Mouse (Mus musculus) embryonic facial prominence, embryonic 14.5 days (tissue): ENCODE data around the gene Itpripl1. TPM values are rescaled to one million over a fixed set of nuclear protein-coding genes. Genes with fewer than 3 reads are reported as not detected.
"Not testable (repeated sequence)": the region's sequence is repeated elsewhere in the genome, so short reads cannot be mapped to it uniquely, and the experiment has no call there.

ENCODE experiments used
- ATAC-seq: fragments of 200-750 bp; cut with Nextera tagmentation; 2 replicates; pipeline ENCODE4 v1.8.0; 2017; ENCODE audit warnings: low read depth, moderate number of reproducible peaks, moderate TSS enrichment
- DNase-seq: peaks from one replicate; pipeline ENCODE4 v3.0.0-alpha.2; 2015; ENCODE audit warnings: low spot score
- H3K27ac ChIP-seq: fragments of 300-500 bp; sonication (generic); replicated peaks from 2 replicates; pipeline ENCODE4 v1.5.1; 2014; ENCODE audit warnings: low read depth, mild to moderate bottlenecking, low read length, moderate library complexity
- H3K27me3 ChIP-seq: fragments of 300-500 bp; sonication (generic); replicated peaks from 2 replicates; pipeline ENCODE4 v1.6.1; 2014; ENCODE audit warnings: low read length; ENCODE audit not compliant: control insufficient read depth, insufficient read depth
- H3K36me3 ChIP-seq: fragments of 300-500 bp; sonication (generic); 2 replicates; pipeline ENCODE4 v1.6.1; 2014; ENCODE audit warnings: low read length, mixed read lengths; ENCODE audit not compliant: control insufficient read depth, insufficient read depth
- H3K4me1 ChIP-seq: fragments of 300-500 bp; sonication (generic); 2 replicates; pipeline ENCODE4 v1.6.1; 2014; ENCODE audit warnings: antibody characterized with exemption, low read length; ENCODE audit not compliant: control insufficient read depth, insufficient read depth
- H3K4me2 ChIP-seq: fragments of 300-500 bp; sonication (generic); 2 replicates; pipeline ENCODE4 v1.6.1; 2014; ENCODE audit warnings: low read depth, mild to moderate bottlenecking, low read length, moderate library complexity, mixed read lengths
- H3K4me3 ChIP-seq: fragments of 300-500 bp; sonication (generic); 2 replicates; pipeline ENCODE4 v1.5.1; 2014; ENCODE audit warnings: low read depth, mild to moderate bottlenecking, low read length
- H3K9ac ChIP-seq: fragments of 300-500 bp; sonication (generic); 2 replicates; pipeline ENCODE4 v1.6.1; 2014; ENCODE audit warnings: low read depth, mild to moderate bottlenecking, low read length, moderate library complexity, mixed read lengths
- H3K9me3 ChIP-seq: fragments of 300-500 bp; sonication (generic); 2 replicates; pipeline ENCODE4 v1.6.1; 2016; ENCODE audit warnings: low read length; ENCODE audit not compliant: control insufficient read depth
- WGBS: fragments of 180-500 bp; shearing (Covaris S2); extraction: QIAGEN DNeasy Blood & Tissue Kit; methylation state at CpG from one replicate; pipeline ENCODE4 v1.1.7; 2014; 5-methylcytosine and 5-hydroxymethylcytosine counted together
- polyA plus RNA-seq: library from polyadenylated mRNA; unstranded; fragments of >200 nt; fragmentation: Nextera tagmentation; extraction: Ambion mirVana; gene quantifications from 2 replicates; pipeline ENCODE4 v1.2.1, GENCODE M21; 2014

Itpripl1 gene
- polyA plus RNA-seq: 16.7 and 19.0 TPM in 2 replicates

GRCm38 (mm10) chr2:127143158-127144063, at the start of gene Itpripl1:
Gene Itpripl1 (minus strand): TSS chr2:127143442.
- DNase-seq: peak; percentile 86
- Histone ChIP-seq H3K36me3 (peaks cover 20% of the 10 kb centered on the region), H3K4me2 (peak within 1 kb of the TSS; percentile 80), H3K27ac (no peak within 1 kb of the TSS), H3K9me3 (no peaks in the 10 kb centered on the region), H3K4me3 (peak within 1 kb of the TSS; percentile 64), H3K4me1 (peaks cover 13% of the 10 kb centered on the region), H3K9ac (peak within 1 kb of the TSS; percentile 72), H3K27me3 (no peaks in the 10 kb centered on the region)
- 3% methylated on average over 31 of the region's 31 CpGs for WGBS
- ATAC-seq: peak; percentile 94

GRCm38 (mm10) chr2:127189574-127189973, 46.3 kb upstream of the Itpripl1 start:
- Histone ChIP-seq H3K27me3 (no peaks in the 10 kb centered on the region), H3K9me3 (no peaks in the 10 kb centered on the region), H3K4me2 (no peak overlapping the region), H3K4me3 (no peak overlapping the region), H3K27ac (no peak overlapping the region), H3K9ac (no peak overlapping the region), H3K4me1 (no peaks in the 10 kb centered on the region), H3K36me3 (no peaks in the 10 kb centered on the region)
- no peak for DNase-seq
- no peak for ATAC-seq

- Histone ChIP-seq H3K9ac (peak overlapping the region; percentile 70), H3K27me3 (0 out of 2 replicates have a peak, but pooled peaks cover 5% of the 10 kb centered on the region), H3K9me3 (no peaks in the 10 kb centered on the region), H3K4me1 (no peaks in the 10 kb centered on the region), H3K36me3 (no peaks in the 10 kb centered on the region), H3K4me3 (peak overlapping the region; percentile 52), H3K4me2 (peak overlapping the region; percentile 64), H3K27ac (peak overlapping the region; percentile 83)
- 1% methylated on average over 17 of the region's 17 CpGs for WGBS
- peak; percentile 97 for DNase-seq
- ATAC-seq: peak; percentile 100
Measured at GRCm38 (mm10) chr2:127182598-127183381, 39.5 kb upstream of the Itpripl1 start.

GRCm38 (mm10) chr2:127166261-127166660, 23.0 kb upstream of the Itpripl1 start:
- peak; percentile 67 for DNase-seq
- not testable (repeated sequence) for H3K9me3 ChIP-seq, H3K36me3 ChIP-seq, H3K27ac ChIP-seq, H3K4me3 ChIP-seq, H3K9ac ChIP-seq, ATAC-seq, H3K4me1 ChIP-seq, H3K4me2 ChIP-seq, H3K27me3 ChIP-seq
- 6% methylated on average over 1 of the region's 1 CpGs for WGBS

- no peaks in the 10 kb centered on the region for H3K27me3 ChIP-seq
- WGBS: 56% methylated on average over 4 of the region's 4 CpGs
- H3K4me3 ChIP-seq: no peak overlapping the region
- H3K4me2 ChIP-seq: no peak overlapping the region
- no peak overlapping the region for H3K9ac ChIP-seq
- DNase-seq (no peak), ATAC-seq (no peak)
- H3K4me1 ChIP-seq: no peaks in the 10 kb centered on the region
- H3K9me3 ChIP-seq: no peaks in the 10 kb centered on the region
- no peaks in the 10 kb centered on the region for H3K36me3 ChIP-seq
- H3K27ac ChIP-seq: no peak overlapping the region
Measured at GRCm38 (mm10) chr2:127165675-127166074, 22.4 kb upstream of the Itpripl1 start.

- peaks cover 7% of the 10 kb centered on the region; the same call in 1 of the 2 replicates for H3K36me3 ChIP-seq
- no peaks in the 10 kb centered on the region for H3K27me3 ChIP-seq
- no peak overlapping the region for H3K27ac ChIP-seq
- WGBS: 74% methylated on average over 3 of the region's 3 CpGs
- no peak for DNase-seq
- no peaks in the 10 kb centered on the region for H3K9me3 ChIP-seq
- H3K9ac ChIP-seq: no peak overlapping the region
- no peak for ATAC-seq
- H3K4me1 ChIP-seq: peaks cover 13% of the 10 kb centered on the region
- no peak overlapping the region for H3K4me2 ChIP-seq
- no peak overlapping the region for H3K4me3 ChIP-seq
Measured at GRCm38 (mm10) chr2:127145699-127146098, 2.5 kb upstream of the Itpripl1 start.

- peak overlapping the region; percentile 72 for H3K9ac ChIP-seq
- ATAC-seq (no peak), DNase-seq (no peak)
- peak overlapping the region; percentile 80 for H3K4me2 ChIP-seq
- no peaks in the 10 kb centered on the region for H3K9me3 ChIP-seq
- H3K4me3 ChIP-seq: peak overlapping the region; percentile 64
- peaks cover 20% of the 10 kb centered on the region for H3K36me3 ChIP-seq
- 12% methylated on average over 6 of the region's 6 CpGs for WGBS
- no peaks in the 10 kb centered on the region for H3K27me3 ChIP-seq
- H3K4me1 ChIP-seq: peaks cover 16% of the 10 kb centered on the region
- no peak overlapping the region for H3K27ac ChIP-seq
Measured at GRCm38 (mm10) chr2:127142577-127143157, 575 bp downstream of the Itpripl1 start.

GRCm38 (mm10) chr2:127142031-127142430, 1.2 kb downstream of the Itpripl1 start:
- peak overlapping the region; percentile 80 for H3K4me2 ChIP-seq
- H3K27me3 ChIP-seq: no peaks in the 10 kb centered on the region
- no peaks in the 10 kb centered on the region for H3K9me3 ChIP-seq
- H3K4me3 ChIP-seq: peak overlapping the region; percentile 64; the same call in 1 of the 2 replicates
- H3K4me1 ChIP-seq: peaks cover 18% of the 10 kb centered on the region
- DNase-seq: no peak
- H3K9ac ChIP-seq: no peak overlapping the region
- no peak overlapping the region for H3K27ac ChIP-seq
- no peak for ATAC-seq
- H3K36me3 ChIP-seq: peaks cover 20% of the 10 kb centered on the region
- WGBS: 85% methylated on average over 10 of the region's 10 CpGs
